Mouse (Mus musculus) ZHBTc4 (cell line): ENCODE data around the gene Mtnr1b.

ENCODE experiments used
- DNase-seq: peaks from one replicate; pipeline ENCODE4 v3.0.0-alpha.2; 2011; ENCODE audit warnings: low read depth, low spot score

Gene Mtnr1b

DNA sequence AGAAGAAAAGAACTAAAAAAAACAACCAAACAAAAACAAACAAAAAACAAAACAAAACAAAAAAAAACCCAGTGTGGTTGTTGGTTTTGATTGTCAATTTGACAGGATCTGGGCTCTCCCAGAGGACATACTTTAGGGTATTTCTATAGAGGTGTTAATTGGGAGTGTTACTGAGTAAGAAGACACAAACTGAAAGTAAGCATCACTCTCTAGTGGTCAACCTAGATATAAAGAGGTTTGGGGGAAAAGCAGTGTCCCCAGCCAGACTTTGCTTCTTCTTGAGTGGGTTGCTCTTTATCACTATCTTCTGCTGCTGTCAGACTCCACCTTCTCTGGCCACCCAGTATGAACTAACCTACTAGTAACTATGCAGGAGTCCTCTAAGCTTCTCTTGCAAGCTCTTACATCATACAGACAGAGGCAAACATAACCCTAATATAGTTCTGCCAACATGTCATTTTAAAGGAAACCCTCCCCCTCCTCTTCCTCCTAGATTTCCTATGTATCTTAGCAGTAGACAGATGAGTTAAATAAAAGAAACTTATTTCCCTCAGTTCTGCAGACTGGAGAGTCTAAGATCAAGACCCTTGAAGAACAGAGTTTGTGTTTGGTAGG is 71.8 kb downstream of the Mtnr1b start:
- DNase-seq = no peak

- no peak for DNase-seq
These were observed 74.0 kb downstream of the Mtnr1b start for GRCm38 (mm10) chr9:15800402-15800801.

DNA sequence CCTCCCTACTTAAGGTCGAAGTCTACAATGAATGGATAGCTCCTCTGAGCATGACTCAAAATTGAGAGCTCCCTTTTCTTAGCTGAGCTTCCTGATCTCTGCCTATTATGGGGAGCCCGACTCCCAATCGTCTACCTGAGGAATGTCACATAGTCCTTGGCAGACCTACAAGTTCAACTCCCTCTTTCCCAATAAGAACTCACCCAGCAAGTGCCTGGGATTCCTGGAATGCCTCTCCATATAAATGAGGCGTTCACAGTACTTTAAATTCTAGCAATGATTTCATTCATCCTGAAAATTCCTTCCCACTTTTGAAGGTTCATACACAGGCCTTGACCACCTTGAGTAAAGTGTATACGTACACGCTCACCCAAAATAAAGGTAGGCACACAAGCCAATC is 79.9 kb downstream of the Mtnr1b start:
- DNase-seq = peak; percentile 25

DNA sequence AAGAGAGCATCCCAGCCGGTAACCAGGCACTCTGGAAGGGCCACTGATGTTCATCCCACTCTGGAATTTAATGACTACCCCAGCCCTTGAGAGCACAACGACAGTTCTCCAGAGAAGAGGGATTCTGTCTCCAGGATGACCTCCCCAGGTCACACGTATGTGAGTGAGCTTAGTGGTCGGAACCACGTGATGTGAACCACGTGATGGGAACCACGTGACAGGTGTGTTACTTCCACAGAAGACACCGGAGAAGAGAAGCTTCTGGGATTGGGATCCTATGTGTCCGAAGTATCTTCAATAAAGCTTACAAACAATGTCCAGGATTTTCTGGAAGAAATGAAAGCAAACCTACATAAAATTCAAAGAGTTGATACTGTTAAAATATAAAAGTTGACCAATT is 82.3 kb downstream of the Mtnr1b start:
- DNase-seq = no peak

GRCm38 (mm10) chr9:15786610-15787009 is 87.7 kb downstream of the Mtnr1b start:
- DNase-seq = no peak

- DNase-seq = no peak
These were observed 88.2 kb downstream of the Mtnr1b start for GRCm38 (mm10) chr9:15786192-15786591.

- DNase-seq = no peak
These were observed 92.4 kb downstream of the Mtnr1b start for GRCm38 (mm10) chr9:15781936-15782335.

- DNase-seq = no peak
These were observed 99.4 kb downstream of the Mtnr1b start for GRCm38 (mm10) chr9:15774911-15775310.
